Mouse (Mus musculus): Measurements from ENCODE around the gene Runx1.

- TF ChIP-seq POLR2A (IDR thresholded peaks at IDR 0.05; ENCODE audit: insufficient read depth, low read length) (no peak), CTCF (IDR thresholded peaks at IDR 0.05; ENCODE audit: low read depth, low read length) (no peak), EP300 (IDR thresholded peaks at IDR 0.05; ENCODE audit: insufficient read depth, low read depth, low read length) (no peak)
Measured at GRCm38 (mm10) chr16:92694496-92695106, 131.3 kb downstream of the Runx1 start.
